Mouse (Mus musculus) forebrain, embryonic 16.5 days (tissue): ENCODE measurements around the gene H2afy. TPM values are rescaled to one million over a fixed set of nuclear protein-coding genes. Genes with fewer than 3 reads are reported as not detected.

Source experiments
- ATAC-seq: fragments of 200-750 bp; cut with Nextera tagmentation; 2 replicates; pipeline ENCODE4 v1.8.0; 2017; ENCODE audit warnings: mild to moderate bottlenecking, moderate library complexity
- H3K27ac ChIP-seq: fragments of 300-500 bp; sonication (generic); 2 replicates; pipeline ENCODE4 v1.5.1; 2014; ENCODE audit warnings: low read length, control low read depth
- H3K27me3 ChIP-seq: fragments of 300-500 bp; sonication (generic); replicated peaks from 2 replicates; pipeline ENCODE4 v1.6.1; 2014; ENCODE audit warnings: low read length; ENCODE audit not compliant: control insufficient read depth, insufficient read depth
- H3K36me3 ChIP-seq: fragments of 300-500 bp; sonication (generic); 2 replicates; pipeline ENCODE4 v1.6.1; 2014; ENCODE audit not compliant: control insufficient read depth, insufficient read depth
- H3K4me1 ChIP-seq: fragments of 300-500 bp; sonication (generic); replicated peaks from 2 replicates; pipeline ENCODE4 v1.6.1; 2014; ENCODE audit warnings: low read length; ENCODE audit not compliant: control insufficient read depth, insufficient read depth
- H3K4me2 ChIP-seq: fragments of 300-500 bp; sonication (generic); 2 replicates; pipeline ENCODE4 v1.6.1; 2014; ENCODE audit warnings: mild to moderate bottlenecking, low read length, control low read depth
- H3K4me3 ChIP-seq: fragments of 300-500 bp; sonication (generic); replicated peaks from 2 replicates; pipeline ENCODE4 v1.5.1; 2014; ENCODE audit warnings: mild to moderate bottlenecking, low read length, control low read depth
- H3K9ac ChIP-seq: fragments of 300-500 bp; sonication (generic); replicated peaks from 2 replicates; pipeline ENCODE4 v1.6.1; 2014; ENCODE audit warnings: low read depth, low read length, control low read depth
- H3K9me3 ChIP-seq: fragments of 300-500 bp; sonication (generic); 2 replicates; pipeline ENCODE4 v1.6.1; 2016; ENCODE audit warnings: low read length; ENCODE audit not compliant: control insufficient read depth
- WGBS: fragments of 180-500 bp; shearing (Covaris S2); extraction: QIAGEN DNeasy Blood & Tissue Kit; methylation state at CpG from one replicate; pipeline ENCODE4 v1.1.7; 2014; 5-methylcytosine and 5-hydroxymethylcytosine counted together
- polyA plus RNA-seq: library from polyadenylated mRNA; unstranded; fragments of >200 nt; fragmentation: Nextera tagmentation; extraction: Ambion mirVana; gene quantifications from 2 replicates; pipeline ENCODE4 v1.2.1, GENCODE M21; 2015

The H2afy gene
- polyA plus RNA-seq, 1 experiment from 2014 or later = 370 TPM

DNA sequence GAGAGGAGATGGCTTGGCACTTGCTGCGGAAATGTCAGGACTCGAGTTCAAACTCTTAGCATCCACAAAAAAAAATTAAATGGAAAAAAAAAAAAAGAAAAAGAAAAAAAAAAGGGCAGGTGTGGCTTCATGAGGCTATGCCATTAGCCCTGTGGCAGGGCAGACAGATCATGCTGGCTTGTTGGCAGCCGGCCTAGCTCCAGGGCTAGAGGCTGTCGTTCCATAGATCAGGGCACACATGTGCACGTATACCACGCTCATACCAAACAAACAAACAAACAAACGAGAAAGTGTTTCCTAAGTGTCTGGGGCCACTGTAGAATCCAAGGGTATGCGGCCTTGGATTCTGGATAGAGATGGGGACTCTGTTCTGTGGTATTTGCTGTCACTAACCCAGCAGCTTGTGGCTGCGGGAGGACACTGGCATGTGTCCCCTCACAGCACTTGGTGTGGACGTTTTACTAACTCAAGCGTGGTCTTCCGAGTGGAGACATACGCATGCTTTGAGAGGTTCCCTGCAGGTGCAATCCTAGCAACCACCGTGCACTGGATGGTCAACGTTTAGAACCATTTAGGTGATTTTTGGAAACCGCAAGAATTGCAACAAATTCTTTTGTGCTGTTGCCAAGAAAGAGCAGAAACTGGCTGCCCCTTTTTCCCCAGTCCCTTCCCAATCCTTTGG is 64.4 kb downstream of the H2afy start:
- Histone ChIP-seq H3K4me2 (no peak overlapping the region), H3K4me3 (no peak overlapping the region), H3K27ac (no peak overlapping the region), H3K9me3 (no peaks in the 10 kb centered on the region), H3K4me1 (0 out of 2 replicates have a peak, but pooled peaks cover 2% of the 10 kb centered on the region), H3K36me3 (0 out of 2 replicates have a peak, but pooled peaks cover 2% of the 10 kb centered on the region), H3K9ac (no peak overlapping the region), H3K27me3 (no peaks in the 10 kb centered on the region)
- ATAC-seq = peak; percentile 13; the same call in 1 of the 2 replicates
- WGBS = 58% methylated on average over 16 of the region's 16 CpGs

DNA sequence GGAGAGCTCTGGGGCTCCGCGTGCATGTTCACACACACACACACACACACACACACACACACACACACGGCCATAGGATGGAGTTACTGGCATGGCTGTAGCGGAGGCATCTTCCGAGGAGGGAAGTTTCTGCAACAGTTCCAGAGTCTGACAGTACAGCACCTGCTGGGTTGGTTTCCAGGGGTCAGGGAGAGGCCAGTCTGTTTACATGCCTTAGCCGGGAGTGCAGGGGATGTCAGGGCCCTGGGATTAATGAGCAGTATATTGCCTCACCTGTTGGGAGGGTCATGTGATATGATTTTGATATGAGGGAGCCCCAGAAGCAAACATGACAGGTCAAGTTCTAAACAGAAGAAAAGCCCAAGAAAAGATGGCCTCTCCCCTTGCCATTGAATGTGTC is 66.5 kb downstream of the H2afy start:
- Histone ChIP-seq H3K27me3 (no peaks in the 10 kb centered on the region), H3K4me2 (no peak overlapping the region), H3K9me3 (no peaks in the 10 kb centered on the region), H3K4me1 (0 out of 2 replicates have a peak, but pooled peaks cover 2% of the 10 kb centered on the region), H3K36me3 (0 out of 2 replicates have a peak, but pooled peaks cover 2% of the 10 kb centered on the region), H3K9ac (no peak overlapping the region), H3K4me3 (no peak overlapping the region), H3K27ac (no peak overlapping the region)
- no peak for ATAC-seq
- 82% methylated on average over 6 of the region's 6 CpGs for WGBS

- H3K36me3 ChIP-seq = no peaks in the 10 kb centered on the region
- H3K4me1 ChIP-seq = 0 out of 2 replicates have a peak, but pooled peaks cover 2% of the 10 kb centered on the region
- ATAC-seq = no peak
- no peaks in the 10 kb centered on the region for H3K27me3 ChIP-seq
- H3K9me3 ChIP-seq = no peaks in the 10 kb centered on the region
- H3K27ac ChIP-seq = no peak overlapping the region
- no peak overlapping the region for H3K4me2 ChIP-seq
- WGBS = 35% methylated on average over 4 of the region's 4 CpGs
- H3K4me3 ChIP-seq = no peak overlapping the region
- no peak overlapping the region for H3K9ac ChIP-seq
Measured at GRCm38 (mm10) chr13:56068517-56068916, 67.6 kb downstream of the H2afy start.

GRCm38 (mm10) chr13:56066904-56067303 is 69.3 kb downstream of the H2afy start:
- 95% methylated on average over 2 of the region's 2 CpGs for WGBS
- peak; percentile 20; the same call in 1 of the 2 replicates for ATAC-seq
- no peaks in the 10 kb centered on the region for H3K4me1 ChIP-seq

GRCm38 (mm10) chr13:56066152-56066551 is 70.0 kb downstream of the H2afy start:
- Histone ChIP-seq H3K9me3 (no peaks in the 10 kb centered on the region), H3K27me3 (no peaks in the 10 kb centered on the region), H3K4me2 (no peak overlapping the region), H3K4me3 (no peak overlapping the region), H3K27ac (no peak overlapping the region), H3K36me3 (no peaks in the 10 kb centered on the region), H3K4me1 (no peaks in the 10 kb centered on the region), H3K9ac (no peak overlapping the region)
- 81% methylated on average over 21 of the region's 21 CpGs for WGBS
- ATAC-seq = no peak

More at GRCm38 (mm10) chr13:56066904-56067303, 69.3 kb downstream of the H2afy start:
- Histone ChIP-seq H3K27me3 (no peaks in the 10 kb centered on the region), H3K9me3 (no peaks in the 10 kb centered on the region), H3K36me3 (no peaks in the 10 kb centered on the region), H3K4me2 (no peak overlapping the region), H3K9ac (no peak overlapping the region), H3K27ac (no peak overlapping the region), H3K4me3 (no peak overlapping the region)

DNA sequence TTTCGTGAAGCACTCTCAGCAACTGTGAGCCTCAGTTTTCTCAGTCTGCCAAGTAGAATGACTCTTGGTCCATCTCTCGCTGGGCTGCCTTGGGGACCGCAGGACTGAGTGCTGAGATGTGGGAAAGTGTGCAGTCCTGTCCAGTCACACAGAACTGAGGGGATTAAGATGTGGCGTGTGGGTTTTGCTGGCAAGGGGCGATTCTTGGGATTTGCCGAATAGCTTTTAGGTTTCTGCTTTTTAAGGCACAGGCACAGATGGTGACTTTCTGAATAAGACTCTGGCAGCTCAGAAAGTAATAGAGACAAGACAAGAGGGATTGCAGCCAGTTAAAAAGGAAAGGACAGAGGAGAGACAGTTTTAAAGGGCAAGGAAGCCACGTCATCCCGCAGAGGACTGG is 78.4 kb downstream of the H2afy start:
- Histone ChIP-seq H3K27me3 (no peaks in the 10 kb centered on the region), H3K4me2 (no peak overlapping the region), H3K36me3 (no peaks in the 10 kb centered on the region), H3K27ac (peak overlapping the region; percentile 61), H3K4me1 (peaks cover 4% of the 10 kb centered on the region; the same call in 1 of the 2 replicates), H3K9me3 (no peaks in the 10 kb centered on the region), H3K4me3 (no peak overlapping the region), H3K9ac (no peak overlapping the region)
- no peak for ATAC-seq
- 65% methylated on average over 8 of the region's 8 CpGs for WGBS

DNA sequence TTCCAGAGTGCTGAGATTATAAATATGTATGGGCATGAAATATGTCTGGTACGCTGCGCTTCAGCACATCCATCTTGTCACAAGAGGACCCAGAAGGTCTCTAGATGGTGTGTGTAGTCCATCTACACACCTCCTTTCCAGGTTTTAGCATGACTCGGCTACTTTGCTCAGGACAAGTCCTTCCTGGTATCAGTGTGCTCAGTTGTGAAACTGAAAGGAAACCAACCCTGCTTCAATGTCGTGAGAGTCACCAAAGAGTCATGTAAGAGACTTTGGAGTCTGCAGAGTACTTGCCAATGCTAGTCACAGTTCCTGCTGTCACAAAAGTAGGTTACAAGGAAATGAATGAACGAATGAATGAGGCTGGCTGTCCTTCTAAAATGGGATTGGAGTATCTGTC is 80.4 kb downstream of the H2afy start:
- Histone ChIP-seq H3K27ac (no peak overlapping the region), H3K27me3 (no peaks in the 10 kb centered on the region), H3K4me3 (no peak overlapping the region), H3K36me3 (no peaks in the 10 kb centered on the region), H3K4me2 (no peak overlapping the region), H3K4me1 (peaks cover 5% of the 10 kb centered on the region; the same call in 1 of the 2 replicates), H3K9me3 (no peaks in the 10 kb centered on the region), H3K9ac (no peak overlapping the region)
- 91% methylated on average over 5 of the region's 5 CpGs for WGBS
- no peak for ATAC-seq

DNA sequence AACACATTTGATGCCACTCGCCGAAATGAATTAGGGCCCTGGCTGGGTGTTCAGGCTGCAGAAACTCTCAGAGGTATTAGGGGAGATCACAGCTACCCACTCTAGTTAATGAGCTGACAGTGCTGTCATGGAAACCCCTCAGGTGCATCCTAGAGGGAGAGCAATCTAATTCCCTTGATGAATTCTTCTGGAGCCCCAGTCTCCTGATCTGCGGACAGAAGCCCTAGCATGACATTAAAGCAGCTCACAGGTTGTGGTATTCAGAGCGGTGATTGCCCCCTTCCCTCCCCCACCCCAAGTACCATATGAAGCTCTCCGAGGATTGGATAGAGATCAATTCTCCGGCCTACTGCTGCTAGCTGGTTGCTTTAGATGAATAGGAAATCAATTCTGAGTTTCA is 82.1 kb downstream of the H2afy start:
- Histone ChIP-seq H3K9me3 (no peaks in the 10 kb centered on the region), H3K27me3 (no peaks in the 10 kb centered on the region), H3K4me1 (peaks cover 6% of the 10 kb centered on the region; the same call in 1 of the 2 replicates), H3K4me3 (no peak overlapping the region), H3K4me2 (no peak overlapping the region), H3K36me3 (no peaks in the 10 kb centered on the region), H3K27ac (no peak overlapping the region), H3K9ac (no peak overlapping the region)
- no peak for ATAC-seq
- 62% methylated on average over 6 of the region's 6 CpGs for WGBS

- no peaks in the 10 kb centered on the region for H3K9me3 ChIP-seq
- WGBS = 5% methylated on average over 10 of the region's 10 CpGs
- H3K4me1 ChIP-seq = peaks cover 4% of the 10 kb centered on the region; the same call in 1 of the 2 replicates
- no peak overlapping the region for H3K4me3 ChIP-seq
- H3K36me3 ChIP-seq = no peaks in the 10 kb centered on the region
- H3K4me2 ChIP-seq = no peak overlapping the region
- H3K27ac ChIP-seq = no peak overlapping the region
- H3K9ac ChIP-seq = no peak overlapping the region
- no peak for ATAC-seq
- H3K27me3 ChIP-seq = no peaks in the 10 kb centered on the region
Measured at GRCm38 (mm10) chr13:56052781-56053180, 83.4 kb downstream of the H2afy start.
